Mouse (Mus musculus) cortical plate, adult 2 months (tissue): ENCODE results near the gene Dek.

Experiments used
- CTCF ChIP-seq: fragments of 200-500 bp; IDR thresholded peaks from 2 replicates; pipeline ENCODE4 v1.5.1; 2011; ENCODE audit warnings: mild to moderate bottlenecking, control low read depth, low read length; ENCODE audit not compliant: insufficient read depth; ENCODE audit errors: extremely low read depth
- POLR2A ChIP-seq: fragments of 200-500 bp; IDR thresholded peaks from 2 replicates; pipeline ENCODE4 v1.6.1; 2011; ENCODE audit warnings: mild to moderate bottlenecking, low read length, control low read depth; ENCODE audit not compliant: insufficient read depth; ENCODE audit errors: extremely low read depth

GRCm38 (mm10) chr13:47105711-47106579 is at the start of gene Dek:
- 0 out of 2 replicates have a peak, but pooled peaks have one; percentile 25 for TF ChIP-seq POLR2A
- 0 out of 2 replicates have a peak, but pooled peaks have one; percentile 7 for TF ChIP-seq CTCF
